Mouse (Mus musculus) hindbrain, embryonic 11.5 days (tissue): Measurements from ENCODE around the gene Alcam. TPM values are rescaled to one million over a fixed set of nuclear protein-coding genes. Genes with fewer than 3 reads are reported as not detected.

Experiments
- ATAC-seq: fragments of 200-750 bp; cut with Nextera tagmentation; 2 replicates; pipeline ENCODE4 v1.8.0; 2017; ENCODE audit warnings: mild to moderate bottlenecking, moderate TSS enrichment, moderate library complexity; ENCODE audit not compliant: low FRiP score
- DNase-seq: peaks from one replicate; pipeline ENCODE4 v3.0.0-alpha.2; 2015; ENCODE audit warnings: low spot score
- H3K27ac ChIP-seq: fragments of 300-500 bp; sonication (generic); 2 replicates; pipeline ENCODE4 v1.5.1; 2014; ENCODE audit warnings: mild to moderate bottlenecking, low read depth, low read length
- H3K27me3 ChIP-seq: fragments of 300-500 bp; sonication (generic); 2 replicates; pipeline ENCODE4 v1.6.1; 2014; ENCODE audit warnings: mild to moderate bottlenecking, low read length, moderate library complexity, mixed read lengths; ENCODE audit not compliant: control insufficient read depth, insufficient read depth
- H3K36me3 ChIP-seq: fragments of 300-500 bp; sonication (generic); 2 replicates; pipeline ENCODE4 v1.6.1; 2014; ENCODE audit warnings: mild to moderate bottlenecking, low read length, moderate library complexity, mixed read lengths; ENCODE audit not compliant: control insufficient read depth, insufficient read depth
- H3K4me1 ChIP-seq: fragments of 300-500 bp; sonication (generic); replicated peaks from 2 replicates; pipeline ENCODE4 v1.6.1; 2014; ENCODE audit warnings: low read length, mixed read lengths; ENCODE audit not compliant: control insufficient read depth, insufficient read depth
- H3K4me2 ChIP-seq: fragments of 300-500 bp; sonication (generic); replicated peaks from 2 replicates; pipeline ENCODE4 v1.6.1; 2014; ENCODE audit warnings: mild to moderate bottlenecking, low read depth, low read length
- H3K4me3 ChIP-seq: fragments of 300-500 bp; sonication (generic); 2 replicates; pipeline ENCODE4 v1.5.1; 2014; ENCODE audit warnings: low read depth, low read length
- H3K9ac ChIP-seq: fragments of 300-500 bp; sonication (generic); 2 replicates; pipeline ENCODE4 v1.6.1; 2014; ENCODE audit warnings: low read depth, low read length
- H3K9me3 ChIP-seq: fragments of 300-500 bp; sonication (generic); 2 replicates; pipeline ENCODE4 v1.6.1; 2016; ENCODE audit warnings: low read length; ENCODE audit not compliant: control insufficient read depth
- WGBS: fragments of 180-500 bp; shearing (Covaris S2); extraction: QIAGEN DNeasy Blood & Tissue Kit; methylation state at CpG from one replicate; pipeline ENCODE4 v1.1.7; 2014; 5-methylcytosine and 5-hydroxymethylcytosine counted together
- polyA plus RNA-seq: library from polyadenylated mRNA; unstranded; fragments of >200 nt; fragmentation: Nextera tagmentation; extraction: Ambion mirVana; gene quantifications from 2 replicates; pipeline ENCODE4 v1.2.1, GENCODE M21; 2014

Alcam gene
- polyA plus RNA-seq, 1 experiment from 2014 or later, result 84.9 TPM

- H3K36me3 ChIP-seq, result no peaks in the 10 kb centered on the region
- no peaks in the 10 kb centered on the region for H3K9me3 ChIP-seq
- no peak overlapping the region for H3K27ac ChIP-seq
- H3K4me1 ChIP-seq, result peaks cover 2% of the 10 kb centered on the region; the same call in 1 of the 2 replicates
- peak overlapping the region; percentile 31; the same call in 1 of the 2 replicates for H3K9ac ChIP-seq
- WGBS, result 0% methylated on average over 3 of the region's 3 CpGs
- DNase-seq (no peak), ATAC-seq (no peak)
- peak overlapping the region; percentile 43 for H3K4me3 ChIP-seq
- H3K27me3 ChIP-seq, result peaks cover 6% of the 10 kb centered on the region; the same call in 1 of the 2 replicates
- H3K4me2 ChIP-seq, result peak overlapping the region; percentile 61
These were observed 4.0 kb downstream of the Alcam start for GRCm38 (mm10) chr16:52449889-52450244.

- no peaks in the 10 kb centered on the region; the same call in 1 of the 2 replicates for H3K4me1 ChIP-seq
- DNase-seq, result no peak
- WGBS, result 94% methylated on average over 3 of the region's 3 CpGs
- peaks cover under 1% of the 10 kb centered on the region; the same call in 1 of the 2 replicates for H3K27me3 ChIP-seq
- H3K4me2 ChIP-seq, result no peak overlapping the region
- H3K4me3 ChIP-seq, result no peak overlapping the region
- H3K36me3 ChIP-seq, result no peaks in the 10 kb centered on the region
- no peak overlapping the region for H3K27ac ChIP-seq
- H3K9ac ChIP-seq, result no peak overlapping the region
- ATAC-seq, result no peak
- H3K9me3 ChIP-seq, result no peaks in the 10 kb centered on the region
These were observed 7.9 kb downstream of the Alcam start for GRCm38 (mm10) chr16:52445984-52446383.

- no peak for ATAC-seq
- DNase-seq, result no peak
- no peak overlapping the region for H3K4me2 ChIP-seq
- H3K9me3 ChIP-seq, result no peaks in the 10 kb centered on the region
- no peak overlapping the region for H3K4me3 ChIP-seq
- H3K4me1 ChIP-seq, result no peaks in the 10 kb centered on the region
- no peaks in the 10 kb centered on the region for H3K36me3 ChIP-seq
- no peak overlapping the region for H3K9ac ChIP-seq
- H3K27me3 ChIP-seq, result no peaks in the 10 kb centered on the region
- no peak overlapping the region for H3K27ac ChIP-seq
- 54% methylated on average over 9 of the region's 9 CpGs for WGBS
These were observed 10.0 kb downstream of the Alcam start for GRCm38 (mm10) chr16:52443635-52444505.

GRCm38 (mm10) chr16:52443055-52443454 is 10.8 kb downstream of the Alcam start:
- Histone ChIP-seq H3K4me1 (no peaks in the 10 kb centered on the region), H3K36me3 (no peaks in the 10 kb centered on the region), H3K9ac (no peak overlapping the region), H3K4me2 (no peak overlapping the region), H3K27me3 (no peaks in the 10 kb centered on the region), H3K9me3 (no peaks in the 10 kb centered on the region), H3K27ac (no peak overlapping the region), H3K4me3 (no peak overlapping the region)
- no peak for DNase-seq
- ATAC-seq, result no peak
- WGBS, result 72% methylated on average over 1 of the region's 1 CpGs

- DNase-seq, result no peak
- ATAC-seq, result no peak
These were observed 14.3 kb downstream of the Alcam start for GRCm38 (mm10) chr16:52439600-52439999.

GRCm38 (mm10) chr16:52439007-52439406 is 14.9 kb downstream of the Alcam start:
- H3K4me3 ChIP-seq, result no peak overlapping the region
- no peaks in the 10 kb centered on the region for H3K4me1 ChIP-seq
- no peaks in the 10 kb centered on the region for H3K27me3 ChIP-seq
- H3K9ac ChIP-seq, result no peak overlapping the region
- ATAC-seq, result no peak
- DNase-seq, result no peak
- no peak overlapping the region for H3K27ac ChIP-seq
- no peak overlapping the region for H3K4me2 ChIP-seq
- WGBS, result 88% methylated on average over 6 of the region's 6 CpGs
- H3K36me3 ChIP-seq, result no peaks in the 10 kb centered on the region
- H3K9me3 ChIP-seq, result no peaks in the 10 kb centered on the region

More at GRCm38 (mm10) chr16:52439600-52439999, 14.3 kb downstream of the Alcam start:
- no peak overlapping the region for H3K9ac ChIP-seq
- H3K27me3 ChIP-seq, result no peaks in the 10 kb centered on the region
- no peaks in the 10 kb centered on the region for H3K9me3 ChIP-seq
- no peak overlapping the region for H3K27ac ChIP-seq
- H3K4me3 ChIP-seq, result no peak overlapping the region
- no peak overlapping the region for H3K4me2 ChIP-seq
- no peaks in the 10 kb centered on the region for H3K4me1 ChIP-seq
- no peaks in the 10 kb centered on the region for H3K36me3 ChIP-seq

GRCm38 (mm10) chr16:52438216-52438904 is 15.5 kb downstream of the Alcam start:
- Histone ChIP-seq H3K4me3 (no peak overlapping the region), H3K27me3 (no peaks in the 10 kb centered on the region), H3K36me3 (no peaks in the 10 kb centered on the region), H3K9ac (no peak overlapping the region), H3K9me3 (no peaks in the 10 kb centered on the region), H3K4me1 (no peaks in the 10 kb centered on the region), H3K27ac (no peak overlapping the region), H3K4me2 (no peak overlapping the region)
- no peak for ATAC-seq
- DNase-seq, result no peak
- WGBS, result 70% methylated on average over 6 of the region's 6 CpGs

GRCm38 (mm10) chr16:52433189-52433588 is 20.7 kb downstream of the Alcam start:
- Histone ChIP-seq H3K4me3 (no peak overlapping the region), H3K27ac (no peak overlapping the region), H3K4me2 (no peak overlapping the region), H3K9ac (no peak overlapping the region), H3K9me3 (no peaks in the 10 kb centered on the region), H3K36me3 (no peaks in the 10 kb centered on the region), H3K4me1 (no peaks in the 10 kb centered on the region), H3K27me3 (no peaks in the 10 kb centered on the region)
- no peak for DNase-seq
- 72% methylated on average over 11 of the region's 11 CpGs for WGBS
- ATAC-seq, result no peak
